Mouse (Mus musculus) urinary bladder, postnatal 10 days (tissue): ENCODE data around the gene Rassf8.

Experiments used
- DNase-seq: peaks from one replicate; pipeline ENCODE4 v3.0.0; 2022; ENCODE audit warnings: low spot score

The Rassf8 gene

GRCm38 (mm10) chr6:145776241-145776640, 29.7 kb downstream of the Rassf8 start:
- no peak for DNase-seq

- DNase-seq: no peak
Measured at GRCm38 (mm10) chr6:145779383-145779782, 32.8 kb downstream of the Rassf8 start.

- DNase-seq: no peak
Measured at GRCm38 (mm10) chr6:145780180-145780802, 33.7 kb downstream of the Rassf8 start.

- DNase-seq: no peak
Measured at GRCm38 (mm10) chr6:145781256-145781655, 34.7 kb downstream of the Rassf8 start.

- DNase-seq: no peak
Measured at GRCm38 (mm10) chr6:145781966-145782365, 35.4 kb downstream of the Rassf8 start.

GRCm38 (mm10) chr6:145787311-145787710, 40.8 kb downstream of the Rassf8 start:
- DNase-seq: no peak

GRCm38 (mm10) chr6:145789738-145790137, 43.2 kb downstream of the Rassf8 start:
- no peak for DNase-seq

GRCm38 (mm10) chr6:145792373-145792772, 45.8 kb downstream of the Rassf8 start:
- no peak for DNase-seq

- no peak for DNase-seq
Measured at GRCm38 (mm10) chr6:145793109-145793593, 46.6 kb downstream of the Rassf8 start.

- no peak for DNase-seq
Measured at GRCm38 (mm10) chr6:145794671-145795070, 48.1 kb downstream of the Rassf8 start.

GRCm38 (mm10) chr6:145796191-145797023, 49.9 kb downstream of the Rassf8 start:
- no peak for DNase-seq

- DNase-seq: no peak
Measured at GRCm38 (mm10) chr6:145797692-145798091, 51.1 kb downstream of the Rassf8 start.

- no peak for DNase-seq
Measured at GRCm38 (mm10) chr6:145801796-145802488, 55.4 kb downstream of the Rassf8 start.

- DNase-seq: no peak
Measured at GRCm38 (mm10) chr6:145802881-145803280, 56.3 kb downstream of the Rassf8 start.

GRCm38 (mm10) chr6:145804276-145804675, 57.7 kb downstream of the Rassf8 start:
- DNase-seq: no peak

- DNase-seq: no peak
Measured at GRCm38 (mm10) chr6:145806784-145807183, 60.2 kb downstream of the Rassf8 start.

GRCm38 (mm10) chr6:145807929-145808328, 61.4 kb downstream of the Rassf8 start:
- DNase-seq: no peak

- no peak for DNase-seq
Measured at GRCm38 (mm10) chr6:145809566-145809965, 63.0 kb downstream of the Rassf8 start.

- no peak for DNase-seq
Measured at GRCm38 (mm10) chr6:145810015-145810414, 63.5 kb downstream of the Rassf8 start.

- DNase-seq: no peak
Measured at GRCm38 (mm10) chr6:145811174-145811573, 64.6 kb downstream of the Rassf8 start.

- no peak for DNase-seq
Measured at GRCm38 (mm10) chr6:145815200-145815599, 68.7 kb downstream of the Rassf8 start.

GRCm38 (mm10) chr6:145819151-145819550, 72.6 kb downstream of the Rassf8 start:
- no peak for DNase-seq

- no peak for DNase-seq
Measured at GRCm38 (mm10) chr6:145822218-145822617, 75.7 kb downstream of the Rassf8 start.
